In genomic region chr13:97064413-97064812, GRCm38 (mm10) we compare ENCODE assay signal across 13 mouse cellular contexts. TPM values are rescaled to one million over a fixed set of nuclear protein-coding genes. Genes with fewer than 3 reads are reported as not detected.
DNase-seq lines count a peak whose midpoint lies in the region; ATAC-seq lines count a peak whose summit lies in the region.
"Had no signal": no experiment of that assay in that cellular context is flagged by ENCODE, and none has a peak within 500 bp of the region (broad histone marks: within the 10 kb centered on the region; RNA-seq: fewer than 3 reads in every experiment).

No protein-coding gene starts in this region.

- no peaks in the 10 kb centered on the region for H3K36me3 ChIP-seq in kidney, embryonic 15.5 days
- H3K36me3 ChIP-seq in liver, embryonic 15.5 days (replicated peaks): no peaks in the 10 kb centered on the region
- H3K36me3 ChIP-seq: embryonic facial prominence, embryonic 15.5 days; heart, embryonic 15.5 days had no signal

- 0 out of 2 replicates have a peak, but pooled peaks cover 7% of the 10 kb centered on the region for H3K9me3 ChIP-seq in kidney, embryonic 15.5 days (replicated peaks)
- no peaks in the 10 kb centered on the region for H3K9me3 ChIP-seq in liver, embryonic 15.5 days (replicated peaks)
- H3K9me3 ChIP-seq: embryonic facial prominence, embryonic 15.5 days; heart, embryonic 15.5 days had no signal

- H3K4me1 ChIP-seq in kidney, embryonic 15.5 days: peaks cover 7% of the 10 kb centered on the region
- peaks cover 66% of the 10 kb centered on the region for H3K4me1 ChIP-seq in liver, embryonic 15.5 days (replicated peaks)
- H3K4me1 ChIP-seq: embryonic facial prominence, embryonic 15.5 days; heart, embryonic 15.5 days had no signal

- 44% methylated on average over 3 of the region's 3 CpGs for WGBS in kidney, embryonic 15.5 days
- 35% methylated on average over 3 of the region's 3 CpGs for WGBS in liver, embryonic 15.5 days (ENCODE audit: insufficient replicate concordance)

- no peak for ATAC-seq in kidney, embryonic 15.5 days (replicated peaks; ENCODE audit: low FRiP score)
- peak; percentile 75 for ATAC-seq in granulocyte monocyte progenitor cell, adult 5-6 weeks (replicated peaks; ENCODE audit: poor library complexity, severe bottlenecking)
- ATAC-seq in liver, embryonic 15.5 days (ENCODE audit: insufficient read depth): peak; percentile 13; the same call in 1 of the 2 replicates

- no peak overlapping the region for H3K27ac ChIP-seq in kidney, embryonic 15.5 days
- H3K27ac ChIP-seq in liver, embryonic 15.5 days (replicated peaks): peak overlapping the region; percentile 68
- H3K27ac ChIP-seq: embryonic facial prominence, embryonic 15.5 days; heart, embryonic 15.5 days had no signal

- 0 out of 2 replicates have a peak overlapping the region, but pooled peaks have one; percentile 7 for H3K4me2 ChIP-seq in kidney, embryonic 15.5 days
- H3K4me2 ChIP-seq in liver, embryonic 15.5 days: peak overlapping the region; percentile 59
- H3K4me2 ChIP-seq: embryonic facial prominence, embryonic 15.5 days; heart, embryonic 15.5 days had no signal

- peaks cover 21% of the 10 kb centered on the region for H3K27me3 ChIP-seq in kidney, embryonic 15.5 days
- H3K27me3 ChIP-seq in liver, embryonic 15.5 days: peaks cover 6% of the 10 kb centered on the region; the same call in 1 of the 2 replicates

- no peak overlapping the region for H3K4me3 ChIP-seq in kidney, embryonic 15.5 days (replicated peaks)
- H3K4me3 ChIP-seq in liver, embryonic 15.5 days (replicated peaks): peak overlapping the region; percentile 20
- H3K4me3 ChIP-seq: embryonic facial prominence, embryonic 15.5 days; heart, embryonic 15.5 days had no signal

- DNase-seq in adrenal gland, adult 2 months: peak; percentile 33
- no peak for DNase-seq in adrenal gland, postnatal 36 days
- DNase-seq in kidney, adult 11 months: no peak
- no peak for DNase-seq in kidney, adult 8-10 months
- no peak for DNase-seq in testis, postnatal 14 days (ENCODE audit: low spot score)

- H3K9ac ChIP-seq in kidney, embryonic 15.5 days: no peak overlapping the region
- peak overlapping the region; percentile 40 for H3K9ac ChIP-seq in liver, embryonic 15.5 days
- H3K9ac ChIP-seq: embryonic facial prominence, embryonic 15.5 days; heart, embryonic 15.5 days had no signal

RNA-seq across cellular contexts. Expression of gene Fam169a, which starts 2.7 kb away (rescaled TPM):
- total RNA-seq in adrenal gland, adult 2 months (2021): 1 to 10 TPM; 1.8 to 8.5 TPM
- 0.04 and 0.29 TPM in 2 replicates for polyA plus RNA-seq in adrenal gland, adult 2 months (2012; rRNA removed)
- total RNA-seq in adrenal gland, postnatal 36 days (2021): 10 to 100 TPM in 1 of 2 experiments, 1 to 10 TPM in 1; 1.8 to 14.0 TPM
- 3.0 and 3.4 TPM in 2 replicates for polyA plus RNA-seq in kidney, embryonic 15.5 days (2015; fragmentation: Nextera tagmentation; extraction: Ambion mirVana)
- not detected in 2 replicates for total RNA-seq in granulocyte monocyte progenitor cell, adult 5-6 weeks (2014; fragmentation: Nextera tagmentation)
- 0.47 and 0.88 TPM in 2 replicates for total RNA-seq in granulocyte monocyte progenitor cell, adult 5-6 weeks (2017)
- polyA plus RNA-seq in liver, embryonic 15.5 days (2015; fragmentation: Nextera tagmentation; extraction: Ambion mirVana): 0.84 and 0.98 TPM in 2 replicates

RNA-seq across cellular contexts. Expression of gene 1700029F12Rik, which starts 30.3 kb away (rescaled TPM):
- under 1 TPM in 1 of 2 experiments, not detected in 1; 0.75 TPM for total RNA-seq in adrenal gland, adult 2 months (2021)
- polyA plus RNA-seq in adrenal gland, adult 2 months (2012; rRNA removed): 0.42 and 0.48 TPM in 2 replicates
- total RNA-seq in adrenal gland, postnatal 36 days (2021): not detected
- not detected in 2 replicates for polyA plus RNA-seq in kidney, embryonic 15.5 days (2015; fragmentation: Nextera tagmentation; extraction: Ambion mirVana)
- not detected in 2 replicates for total RNA-seq in granulocyte monocyte progenitor cell, adult 5-6 weeks (2014; fragmentation: Nextera tagmentation)
- not detected in 2 replicates for total RNA-seq in granulocyte monocyte progenitor cell, adult 5-6 weeks (2017)
- polyA plus RNA-seq in liver, embryonic 15.5 days (2015; fragmentation: Nextera tagmentation; extraction: Ambion mirVana): not detected in 2 replicates
- total RNA-seq: layer of hippocampus, postnatal 14 days; neutrophil, adult 5-6 weeks had no signal
- polyA plus RNA-seq: embryonic facial prominence, embryonic 15.5 days; heart, embryonic 15.5 days; lung, embryonic 16.5 days had no signal

RNA-seq across cellular contexts. Expression of gene Gm6169, which starts 34.6 kb away (rescaled TPM):
- total RNA-seq in adrenal gland, adult 2 months (2021): 10 to 100 TPM in 1 of 2 experiments, under 1 TPM in 1; 0.66 to 15.5 TPM
- polyA plus RNA-seq in adrenal gland, adult 2 months (2012; rRNA removed): 0.96 and 1.0 TPM in 2 replicates
- total RNA-seq in adrenal gland, postnatal 36 days (2021): 10 to 100 TPM in 1 of 2 experiments, 1 to 10 TPM in 1; 1.1 to 10.4 TPM
- polyA plus RNA-seq in kidney, embryonic 15.5 days (2015; fragmentation: Nextera tagmentation; extraction: Ambion mirVana): 2.7 and 3.8 TPM in 2 replicates
- total RNA-seq in granulocyte monocyte progenitor cell, adult 5-6 weeks (2014; fragmentation: Nextera tagmentation): 0.47 and 5.7 TPM in 2 replicates
- 1.4 TPM in 1 of 2 replicates, not detected in the other for total RNA-seq in granulocyte monocyte progenitor cell, adult 5-6 weeks (2017)
- polyA plus RNA-seq in liver, embryonic 15.5 days (2015; fragmentation: Nextera tagmentation; extraction: Ambion mirVana): 0.40 and 0.64 TPM in 2 replicates
